Mouse (Mus musculus) adrenal gland, postnatal 14 days (tissue): Measurements from ENCODE around the gene Ugt1a8. TPM values are rescaled to one million over a fixed set of nuclear protein-coding genes. Genes with fewer than 3 reads are reported as not detected.
A peak's percentile ranks its signal among the peaks of the same experiment; 100 is the strongest.

Experiments used
- DNase-seq: peaks from one replicate; pipeline ENCODE4 v3.0.0; 2021; ENCODE audit warnings: mixed read lengths
- total RNA-seq: library from RNA; stranded (reverse); gene quantifications from 2 replicates; pipeline ENCODE4 v1.2.3, GENCODE M21; 2021

Ugt1a8 gene
- total RNA-seq, 1 experiment from 2014 or later, result not detected

DNA sequence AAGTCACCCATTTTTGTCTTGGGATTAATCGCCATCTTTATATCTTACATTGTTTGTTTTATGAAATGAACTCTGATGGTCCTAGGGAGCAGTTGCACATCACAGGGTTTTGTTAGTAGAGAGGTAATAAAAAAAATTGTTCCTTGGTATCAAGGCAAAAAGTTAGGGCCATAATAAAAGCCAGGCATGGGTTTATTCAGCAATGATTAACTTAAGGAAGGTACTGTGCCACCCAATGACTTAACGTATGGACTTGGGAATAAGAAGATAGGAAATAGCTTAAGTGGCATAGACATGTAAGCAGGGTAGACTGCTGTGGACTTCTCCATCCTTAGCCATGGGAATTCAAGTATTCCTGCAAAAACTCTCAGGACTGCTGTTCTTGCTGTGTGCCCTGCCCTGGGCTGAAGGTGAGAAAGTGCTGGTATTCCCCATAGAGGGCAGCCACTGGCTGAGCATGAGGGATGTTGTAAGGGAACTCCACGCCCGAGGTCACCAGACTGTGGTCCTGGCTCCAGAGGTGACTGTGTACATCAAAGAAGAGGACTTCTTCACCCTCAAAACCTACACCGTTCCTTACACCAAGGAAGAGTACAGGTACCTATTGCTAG lies 98.8 kb downstream of the Ugt1a8 start:
- no peak for DNase-seq

DNA sequence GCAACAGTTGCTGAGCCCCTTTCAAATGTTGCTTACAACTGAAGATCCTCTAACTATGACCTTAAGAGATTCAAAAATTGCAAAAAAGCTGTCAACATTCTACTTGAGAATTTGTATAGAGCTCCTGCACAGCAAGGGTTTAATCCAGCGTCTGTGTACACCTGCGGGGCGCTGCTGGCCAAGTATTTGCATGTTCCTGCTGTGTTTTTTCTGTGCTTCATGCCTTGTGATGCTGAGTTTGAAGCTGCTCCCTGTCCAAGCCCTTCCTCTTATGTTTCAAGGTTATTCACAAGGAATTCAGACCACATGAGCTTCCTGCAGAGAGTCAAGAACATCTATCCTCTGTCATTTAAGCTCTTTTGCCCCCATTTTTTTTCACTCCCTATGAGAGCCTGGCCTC lies 104.5 kb downstream of the Ugt1a8 start:
- no peak for DNase-seq

DNA sequence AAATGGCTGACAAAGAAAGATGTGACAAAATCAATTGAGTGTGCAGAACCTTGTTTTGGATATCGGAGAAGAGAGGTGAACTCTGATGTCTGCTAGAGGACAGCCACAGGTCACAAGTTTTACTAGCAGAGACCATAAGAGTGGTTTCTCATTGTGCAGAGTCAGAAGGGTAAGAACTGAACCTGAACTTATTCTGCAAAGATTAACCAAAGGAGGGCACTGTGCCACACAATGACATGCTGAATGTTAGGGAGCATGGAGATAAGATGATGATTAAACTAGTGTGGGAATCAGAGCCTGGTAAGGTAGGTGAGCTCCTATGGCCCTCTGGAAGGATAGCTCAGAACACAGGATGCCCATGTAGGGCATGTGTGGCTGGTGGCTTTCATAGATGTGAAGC lies 108.1 kb downstream of the Ugt1a8 start:
- no peak for DNase-seq

DNA sequence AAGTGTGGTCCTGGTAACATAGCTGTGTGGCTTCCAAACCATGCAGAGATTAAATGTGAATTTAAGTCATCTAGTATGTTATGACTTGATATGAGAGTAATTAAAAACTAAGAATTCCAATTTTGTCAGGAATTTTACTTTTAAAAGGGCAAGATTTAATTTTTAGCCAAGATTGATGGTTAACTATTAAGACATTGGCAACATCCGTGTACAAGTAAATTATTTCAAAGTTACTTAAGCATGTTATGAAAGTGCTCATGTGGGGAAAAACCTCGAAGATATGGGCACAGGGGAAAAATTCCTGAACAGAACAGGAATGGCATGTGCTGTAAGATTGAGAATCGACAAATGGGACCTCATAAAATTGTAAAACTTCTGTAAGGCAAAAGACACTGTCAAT lies 109.8 kb downstream of the Ugt1a8 start:
- no peak for DNase-seq

DNA sequence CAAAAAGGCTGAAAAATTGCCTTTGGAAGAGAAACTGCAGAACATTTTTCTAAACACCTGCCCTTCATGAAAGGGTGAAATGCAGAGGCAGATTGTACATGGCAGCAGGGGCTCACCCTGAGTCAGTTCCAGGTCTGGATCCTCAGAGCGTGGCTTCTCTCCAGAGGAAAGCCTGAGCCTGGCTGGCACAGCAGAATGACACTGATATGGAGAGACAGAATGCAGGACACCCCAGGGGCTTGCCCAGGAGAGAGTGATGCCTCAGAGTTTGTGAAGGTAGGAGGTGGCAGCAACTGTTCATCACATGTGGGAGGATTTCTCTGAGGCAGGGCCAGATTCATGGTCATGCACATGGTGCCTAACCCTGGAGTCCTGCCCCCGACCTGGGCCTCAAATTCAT lies 112.4 kb downstream of the Ugt1a8 start:
- no peak for DNase-seq

DNA sequence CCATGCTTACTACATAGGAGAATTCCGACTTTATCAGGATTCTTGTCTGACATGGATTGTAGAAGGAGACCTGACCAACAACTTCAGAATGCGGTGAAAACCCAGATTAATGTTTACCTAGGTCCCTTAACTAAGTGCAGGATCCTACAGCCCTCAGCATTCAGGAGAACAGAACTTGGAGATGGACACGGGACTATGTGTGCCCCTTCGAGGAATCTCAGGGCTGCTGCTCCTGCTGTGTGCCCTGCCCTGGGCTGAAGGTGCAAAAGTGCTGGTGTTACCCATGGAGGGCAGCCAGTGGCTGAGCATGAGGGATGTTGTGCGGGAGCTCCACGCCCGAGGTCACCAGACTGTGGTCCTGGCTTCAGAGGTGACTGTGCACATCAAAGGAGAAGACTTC lies 112.8 kb downstream of the Ugt1a8 start, which contains the start of gene Ugt1a2:
TSS of gene Ugt1a2 (plus strand) at position 146 of the 400 bp plus-strand sequence.
- DNase-seq, result no peak

DNA sequence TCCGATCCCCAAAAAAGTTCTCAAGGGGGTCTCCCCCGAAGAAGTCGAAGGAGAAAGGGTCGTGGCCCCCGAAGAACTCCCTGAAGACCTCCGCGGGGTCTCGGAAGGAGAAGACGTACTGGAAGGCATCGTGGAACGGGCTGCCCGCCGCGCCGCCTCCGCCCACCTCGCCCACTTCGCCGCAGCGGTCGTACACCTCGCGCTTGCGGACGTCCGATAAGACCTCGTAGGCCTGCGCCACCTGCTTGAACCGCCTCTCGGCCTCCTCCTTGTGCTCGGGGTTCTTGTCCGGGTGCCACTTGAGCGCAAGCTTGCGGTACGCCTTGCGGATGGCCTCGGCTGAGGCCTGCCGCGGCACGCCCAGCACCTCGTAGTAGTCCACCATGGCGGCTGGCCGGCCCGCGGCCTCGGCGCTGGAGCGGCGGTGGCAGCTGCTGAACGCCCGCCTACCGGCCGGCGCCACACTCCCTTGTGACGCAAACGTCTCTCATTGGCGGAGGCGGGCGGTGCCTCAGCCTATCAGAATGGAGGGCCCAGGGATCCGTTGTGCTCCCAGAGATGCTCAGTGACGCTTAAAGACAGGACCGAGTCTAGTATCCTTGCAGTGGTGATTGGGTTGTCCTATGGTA lies 117.8 kb downstream of the Ugt1a8 start, which contains the start of gene Dnajb3:
TSS of gene Dnajb3 (minus strand) at position 489 of the 629 bp plus-strand sequence.
- DNase-seq, result peak; percentile 84

DNA sequence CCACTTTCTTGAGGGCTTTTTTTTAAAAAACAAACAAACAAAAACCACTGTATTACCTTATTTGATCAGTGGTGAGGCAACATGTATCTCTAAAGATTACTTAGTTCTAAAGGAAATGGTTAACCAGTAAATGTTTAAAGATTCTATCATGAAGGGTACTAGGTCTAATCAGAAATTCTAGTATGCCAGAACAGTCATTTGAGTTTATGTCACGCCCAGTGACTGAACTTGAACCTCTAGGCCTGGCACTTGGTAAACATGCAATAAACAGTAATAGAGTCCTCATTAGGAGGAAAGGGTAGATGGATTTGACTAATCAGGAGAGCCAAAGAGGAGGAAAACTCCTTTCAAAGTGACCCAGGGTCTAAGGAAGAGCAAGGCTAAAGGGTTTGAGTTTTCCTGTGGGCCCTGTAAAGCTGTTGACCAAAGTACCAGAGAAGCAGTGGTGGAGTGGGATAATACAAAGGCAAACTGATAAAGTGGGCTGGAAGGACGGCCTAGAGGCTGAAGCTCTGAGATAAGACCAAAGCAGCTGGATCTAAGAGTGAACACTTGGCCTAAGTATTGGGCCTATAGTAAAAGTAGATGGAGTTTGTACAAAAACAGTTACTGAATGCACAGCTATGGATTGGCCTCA lies 119.3 kb downstream of the Ugt1a8 start:
- DNase-seq, result no peak

DNA sequence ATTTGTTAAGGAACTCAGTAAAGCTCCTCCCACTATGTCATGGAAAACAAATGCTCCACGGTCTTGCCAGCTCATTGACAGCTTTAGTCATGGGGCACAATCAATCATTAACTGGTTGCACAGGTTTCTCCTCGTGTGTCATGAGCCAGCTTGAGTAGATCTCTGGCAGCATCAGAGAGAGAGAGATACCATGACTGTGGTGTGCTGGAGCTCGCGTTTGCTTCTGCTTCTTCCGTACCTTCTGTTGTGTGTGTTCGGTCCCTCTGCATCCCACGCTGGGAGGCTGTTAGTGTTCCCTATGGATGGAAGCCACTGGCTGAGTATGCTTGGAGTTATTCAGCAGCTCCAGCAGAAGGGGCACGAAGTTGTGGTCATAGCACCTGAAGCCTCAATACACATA lies 124.2 kb downstream of the Ugt1a8 start, which contains the start of gene Ugt1a1:
TSS of gene Ugt1a1 (plus strand) at position 148 of the 400 bp plus-strand sequence.
- DNase-seq, result peak; percentile 15

DNA sequence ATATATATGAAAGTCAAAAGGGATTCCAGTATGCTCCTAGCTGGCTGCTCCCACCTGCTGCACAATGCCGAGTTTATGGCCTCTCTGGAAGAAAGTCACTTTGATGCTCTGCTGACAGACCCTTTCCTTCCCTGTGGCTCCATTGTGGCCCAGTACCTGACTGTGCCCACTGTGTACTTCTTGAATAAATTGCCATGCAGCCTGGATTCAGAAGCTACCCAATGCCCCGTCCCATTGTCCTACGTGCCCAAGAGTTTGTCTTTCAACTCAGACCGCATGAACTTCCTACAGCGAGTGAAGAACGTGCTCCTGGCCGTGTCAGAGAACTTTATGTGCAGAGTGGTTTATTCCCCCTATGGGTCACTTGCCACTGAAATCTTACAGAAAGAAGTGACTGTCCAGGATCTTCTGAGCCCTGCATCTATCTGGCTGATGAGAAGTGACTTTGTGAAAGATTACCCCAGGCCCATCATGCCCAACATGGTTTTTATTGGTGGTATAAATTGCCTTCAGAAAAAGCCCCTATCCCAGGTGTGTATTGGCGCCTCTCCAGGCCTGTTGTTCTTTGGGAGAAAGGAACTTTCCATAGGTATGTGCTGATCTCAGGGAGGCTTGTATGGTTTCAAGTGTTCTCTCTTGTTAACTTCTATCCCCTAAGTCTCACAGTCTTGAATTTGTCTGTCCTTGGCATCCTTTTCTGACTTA lies 124.9 kb downstream of the Ugt1a8 start:
- peak; percentile 12 for DNase-seq

DNA sequence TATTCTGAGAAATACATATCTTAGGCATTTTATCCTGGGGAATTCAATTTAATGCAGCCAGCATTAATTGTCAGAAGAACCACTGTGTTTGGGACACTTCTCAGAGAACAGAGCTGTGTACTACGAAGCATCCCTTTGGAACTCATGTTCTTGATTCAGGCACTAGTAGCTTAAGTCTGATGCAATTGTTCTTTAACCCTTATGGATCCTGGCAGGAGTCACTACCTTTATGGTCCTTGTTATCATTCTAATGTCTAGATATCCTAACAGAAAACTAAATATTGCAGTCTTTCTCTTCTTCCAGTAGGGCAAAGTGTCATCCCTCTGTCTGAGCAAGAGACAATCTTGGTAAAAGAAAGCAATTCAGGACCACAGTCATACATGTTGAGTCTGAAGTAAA lies 125.4 kb downstream of the Ugt1a8 start:
- DNase-seq, result no peak

DNA sequence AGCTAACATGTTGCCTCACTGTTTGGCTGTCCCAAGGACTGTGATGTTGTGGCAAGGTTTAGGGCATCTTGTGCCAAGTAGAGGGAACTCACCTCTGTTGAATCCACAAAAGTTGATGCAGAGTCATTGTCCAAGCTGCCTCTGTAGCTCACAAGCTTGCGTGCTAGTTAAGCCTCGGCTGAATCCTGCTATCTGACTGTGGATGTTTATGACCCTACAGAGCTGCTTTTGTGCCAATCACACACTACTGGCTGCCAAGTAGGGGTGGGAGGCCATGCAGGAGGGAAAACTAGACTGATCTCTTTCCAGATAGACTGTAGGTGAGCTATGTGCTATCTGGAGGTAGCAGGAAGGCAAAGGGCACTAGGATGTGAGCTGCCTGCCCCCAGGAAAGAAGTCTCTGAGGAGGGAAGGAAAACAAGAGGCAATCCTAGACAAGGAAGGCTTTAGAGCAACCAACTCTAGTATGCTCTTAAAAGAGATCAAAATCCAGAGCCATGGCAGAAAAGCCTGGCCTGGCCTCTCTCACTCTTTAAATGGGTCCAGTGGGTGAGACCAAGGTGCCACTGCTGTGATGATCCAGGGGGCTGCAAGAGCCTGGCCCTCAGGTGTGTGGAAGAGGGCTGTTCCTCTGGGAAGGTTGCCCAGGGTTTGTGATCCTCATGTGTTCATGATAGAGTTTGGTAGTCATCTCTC lies 126.3 kb downstream of the Ugt1a8 start:
- DNase-seq, result peak; percentile 23

DNA sequence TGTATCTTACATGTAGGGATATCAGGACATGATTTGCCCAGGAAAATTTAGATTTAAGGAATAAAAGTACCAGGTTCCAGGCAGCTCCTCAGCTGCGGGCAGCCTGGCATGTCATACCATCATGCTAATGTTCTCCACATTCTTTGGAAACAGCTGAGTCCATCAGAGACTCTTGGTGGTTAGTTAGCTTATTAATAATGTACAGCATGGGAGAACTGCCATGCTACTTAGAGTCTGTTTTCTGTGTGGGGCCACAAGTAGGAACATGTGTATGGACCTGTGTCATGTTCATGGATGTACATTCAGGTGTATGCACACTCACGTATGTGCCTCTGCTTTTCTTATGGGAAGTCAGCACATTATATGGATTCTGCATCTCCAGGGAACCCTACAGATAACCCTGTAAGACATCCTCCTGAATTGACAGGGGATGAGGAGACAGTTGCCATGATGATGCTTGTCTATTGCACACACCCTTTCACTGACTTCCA lies 126.9 kb downstream of the Ugt1a8 start:
- DNase-seq, result no peak

DNA sequence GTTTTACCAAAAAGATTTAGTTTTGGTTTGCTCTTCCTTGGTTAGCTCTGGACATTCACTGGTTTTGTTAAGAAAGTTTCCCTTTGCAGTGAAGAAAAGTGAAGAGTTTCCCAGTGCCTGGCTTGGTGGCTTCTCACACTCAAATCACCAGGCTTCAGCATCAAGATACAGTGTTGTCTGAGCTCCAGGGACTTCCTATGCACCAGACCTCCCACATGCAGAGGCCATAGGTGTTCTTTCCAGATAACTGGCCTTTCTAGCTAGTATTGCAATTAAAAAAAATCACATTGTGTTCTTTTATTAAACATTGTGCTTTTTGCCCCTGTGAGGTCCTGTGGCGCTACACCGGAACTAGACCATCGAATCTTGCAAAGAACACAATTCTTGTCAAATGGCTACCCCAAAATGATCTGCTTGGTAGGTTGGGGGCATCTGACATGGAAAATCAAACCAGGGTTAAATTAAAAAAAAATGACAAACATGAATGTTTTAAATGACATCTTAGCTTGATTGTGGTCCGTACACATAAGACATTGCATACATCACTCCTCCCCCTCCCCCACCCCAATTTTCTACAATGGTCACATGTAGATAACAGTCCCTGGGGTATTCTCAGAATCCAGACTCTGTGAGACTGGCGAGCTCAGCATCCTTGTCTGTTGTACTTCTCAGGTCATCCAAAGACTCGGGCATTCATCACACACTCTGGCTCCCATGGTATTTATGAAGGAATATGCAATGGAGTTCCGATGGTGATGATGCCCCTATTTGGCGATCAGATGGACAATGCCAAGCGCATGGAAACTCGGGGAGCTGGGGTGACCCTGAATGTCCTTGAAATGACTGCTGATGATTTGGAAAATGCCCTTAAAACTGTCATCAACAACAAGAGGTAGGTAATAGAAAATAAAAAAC lies 128.1 kb downstream of the Ugt1a8 start:
- no peak for DNase-seq

DNA sequence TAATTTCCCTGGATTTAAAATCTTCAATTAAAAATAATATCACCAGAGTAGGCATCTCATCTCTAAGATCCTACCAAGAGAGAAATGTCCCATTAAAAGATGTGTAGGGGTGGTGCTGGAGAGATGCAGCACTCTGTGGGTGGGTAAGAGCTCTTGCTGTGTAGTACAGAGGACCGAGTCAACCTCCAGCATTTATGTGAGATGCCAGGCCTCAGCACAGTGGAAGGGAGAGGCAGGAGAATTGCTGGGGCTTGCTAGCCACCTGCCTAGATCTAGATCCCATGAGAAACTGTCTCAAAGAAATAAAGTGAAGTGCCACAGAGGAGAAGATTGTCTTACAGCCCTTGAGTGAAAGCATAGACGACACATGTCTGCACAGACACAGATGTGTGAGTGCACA lies 128.9 kb downstream of the Ugt1a8 start:
- no peak for DNase-seq

DNA sequence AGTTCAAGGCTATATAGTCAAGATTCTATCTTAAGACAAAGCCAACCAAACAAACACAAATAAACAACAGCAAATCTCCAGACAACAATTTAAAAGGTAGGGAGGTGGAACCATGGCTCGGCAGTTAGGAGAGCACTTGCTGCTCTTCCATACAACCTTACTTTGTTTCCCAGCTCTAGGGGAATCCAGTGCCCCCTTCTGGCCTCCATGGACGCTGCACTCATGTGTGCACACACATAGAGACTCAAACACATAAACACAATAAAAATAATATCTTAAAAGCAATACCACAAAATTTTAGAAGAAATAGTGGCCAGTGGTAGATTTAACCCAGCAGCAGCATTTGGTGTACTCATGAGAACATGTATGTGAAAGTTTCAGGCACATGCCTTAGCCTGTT lies 129.5 kb downstream of the Ugt1a8 start:
- DNase-seq, result no peak

DNA sequence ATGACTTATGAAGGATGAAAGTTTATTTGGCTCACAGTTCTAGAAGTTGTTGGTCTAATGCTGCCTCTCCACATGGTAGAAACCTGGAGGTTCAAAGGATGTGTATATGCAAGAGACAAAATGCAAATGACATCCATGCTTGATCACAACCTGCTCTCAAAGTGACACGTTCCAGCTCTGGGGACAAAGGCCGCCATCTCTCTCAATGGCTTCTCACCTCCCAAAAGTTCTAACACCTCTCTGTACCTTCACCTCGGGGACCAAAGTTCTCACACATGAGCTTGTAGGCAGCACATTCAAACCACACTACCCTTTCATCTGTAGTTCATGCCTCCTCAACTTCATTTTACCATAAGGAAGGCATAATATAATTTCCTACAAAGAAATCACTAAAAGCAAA lies 130.0 kb downstream of the Ugt1a8 start:
- DNase-seq, result no peak

DNA sequence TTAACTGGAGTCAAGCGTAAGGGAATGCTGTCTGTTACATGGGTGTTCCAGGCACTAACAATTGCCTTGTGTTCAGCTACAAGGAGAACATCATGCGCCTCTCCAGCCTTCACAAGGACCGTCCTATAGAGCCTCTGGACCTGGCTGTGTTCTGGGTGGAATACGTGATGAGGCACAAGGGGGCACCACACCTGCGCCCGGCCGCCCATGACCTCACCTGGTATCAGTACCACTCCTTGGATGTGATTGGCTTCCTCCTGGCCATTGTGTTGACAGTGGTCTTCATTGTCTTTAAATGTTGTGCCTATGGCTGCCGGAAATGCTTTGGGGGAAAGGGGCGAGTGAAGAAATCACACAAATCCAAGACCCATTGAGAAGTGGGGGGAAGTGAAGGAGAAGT lies 130.4 kb downstream of the Ugt1a8 start:
- DNase-seq, result no peak

DNA sequence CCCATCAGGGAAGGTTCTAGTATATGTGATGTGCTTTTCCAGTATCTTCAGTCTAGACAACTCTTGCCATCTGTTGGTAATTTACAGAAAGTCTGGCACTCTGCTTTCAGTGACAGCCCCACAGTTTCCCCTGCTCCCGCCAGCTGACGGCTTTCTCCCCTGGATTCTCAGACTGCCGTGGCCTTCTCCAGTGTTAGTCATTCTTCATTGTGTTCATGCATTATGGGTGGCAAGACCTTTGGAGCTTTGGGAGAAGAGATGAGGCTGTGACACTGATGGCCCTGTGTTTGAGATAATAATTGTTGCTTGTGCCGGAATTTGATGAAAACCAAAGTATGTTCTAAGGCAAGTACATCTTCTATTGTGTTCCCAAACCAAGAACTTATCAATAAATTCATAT lies 131.0 kb downstream of the Ugt1a8 start:
- no peak for DNase-seq

DNA sequence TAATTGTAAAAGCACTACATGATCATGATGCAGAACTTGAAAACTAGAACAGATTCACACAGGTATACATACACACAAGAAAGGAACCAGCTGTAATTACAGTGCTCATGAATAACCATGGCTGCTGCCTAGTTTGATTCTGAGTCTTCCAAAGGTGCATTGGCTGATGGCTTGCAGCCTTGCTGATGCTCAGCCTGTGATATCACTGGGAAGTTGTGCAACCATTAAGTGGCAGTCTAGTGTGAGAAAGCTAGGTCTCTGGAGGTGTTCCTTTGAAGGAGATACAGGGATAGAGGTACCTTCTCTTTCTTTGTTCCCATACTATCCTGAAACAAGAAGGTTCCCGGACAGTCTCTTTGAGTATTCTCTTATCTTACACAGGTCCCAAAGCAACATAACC lies 131.4 kb downstream of the Ugt1a8 start:
- peak; percentile 7 for DNase-seq

DNA sequence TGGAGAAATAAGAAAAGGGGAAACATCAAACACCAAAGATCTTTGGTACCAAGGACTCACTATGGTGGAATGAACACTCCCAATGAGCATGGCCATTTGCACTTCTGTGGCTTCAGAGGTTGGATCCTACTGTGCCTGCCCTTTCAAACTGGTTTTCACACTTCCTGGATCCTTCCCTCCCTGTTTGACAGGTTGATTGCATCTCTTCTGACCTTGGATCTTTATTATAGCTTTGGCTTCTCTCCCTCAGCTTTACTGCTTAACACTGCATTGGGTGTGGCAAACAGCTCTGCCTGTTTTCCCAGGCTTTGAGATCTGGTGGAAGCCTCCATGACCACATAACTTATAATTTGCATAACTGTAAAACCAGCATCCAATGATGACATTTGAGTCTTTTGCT lies 132.7 kb downstream of the Ugt1a8 start:
- no peak for DNase-seq
